Mouse (Mus musculus): Measurements from ENCODE around the gene Tfrc. TPM values are rescaled to one million over a fixed set of nuclear protein-coding genes. Genes with fewer than 3 reads are reported as not detected.
"Not testable (repeated sequence)": the region's sequence is repeated elsewhere in the genome, so short reads cannot be mapped to it uniquely, and the experiment has no call there.

Gene Tfrc
- polyA plus RNA-seq, 1 experiment from 2014 or later = 73.6 TPM

- not testable (repeated sequence) for ATAC-seq (replicated peaks; ENCODE audit: low FRiP score); H3K4me3 ChIP-seq (ENCODE audit: low read depth, low read length); H3K36me3 ChIP-seq (ENCODE audit: control insufficient read depth, insufficient read depth, low read length); H3K27me3 ChIP-seq (ENCODE audit: control insufficient read depth, insufficient read depth, low read length); H3K9me3 ChIP-seq (ENCODE audit: control insufficient read depth, low read length); H3K4me1 ChIP-seq (replicated peaks; ENCODE audit: control insufficient read depth, insufficient read depth, low read length); DNase-seq (ENCODE audit: low spot score); H3K4me2 ChIP-seq (ENCODE audit: low read depth, low read length, severe bottlenecking); H3K27ac ChIP-seq (ENCODE audit: low read depth, low read length); H3K9ac ChIP-seq (ENCODE audit: low read length)
- WGBS = 80% methylated on average over 1 of the region's 2 CpGs
These were observed 32.0 kb downstream of the Tfrc start for GRCm38 (mm10) chr16:32640683-32641082.

- no peak overlapping the region for H3K9ac ChIP-seq (ENCODE audit: low read length)
These were observed 32.9 kb downstream of the Tfrc start for GRCm38 (mm10) chr16:32641440-32642219.

GRCm38 (mm10) chr16:32642280-32642679 is 33.6 kb downstream of the Tfrc start:
- ATAC-seq (replicated peaks; ENCODE audit: low FRiP score) (no peak), DNase-seq (ENCODE audit: low spot score) (no peak)
- no peaks in the 10 kb centered on the region for H3K9me3 ChIP-seq (ENCODE audit: control insufficient read depth, low read length)
- no peak overlapping the region for H3K9ac ChIP-seq (ENCODE audit: low read length)
- WGBS = 55% methylated on average over 13 of the region's 13 CpGs
- no peaks in the 10 kb centered on the region for H3K36me3 ChIP-seq (ENCODE audit: control insufficient read depth, insufficient read depth, low read length)
- no peaks in the 10 kb centered on the region for H3K27me3 ChIP-seq (ENCODE audit: control insufficient read depth, insufficient read depth, low read length)
- peaks cover 14% of the 10 kb centered on the region for H3K4me1 ChIP-seq (replicated peaks; ENCODE audit: control insufficient read depth, insufficient read depth, low read length)
- H3K4me2 ChIP-seq (ENCODE audit: low read depth, low read length, severe bottlenecking) = no peak overlapping the region
- no peak overlapping the region for H3K27ac ChIP-seq (ENCODE audit: low read depth, low read length)
- H3K4me3 ChIP-seq (ENCODE audit: low read depth, low read length) = no peak overlapping the region

More at GRCm38 (mm10) chr16:32641440-32642219, 32.9 kb downstream of the Tfrc start:
- 70% methylated on average over 20 of the region's 20 CpGs for WGBS
- H3K4me2 ChIP-seq (ENCODE audit: low read depth, low read length, severe bottlenecking) = no peak overlapping the region
- H3K9me3 ChIP-seq (ENCODE audit: control insufficient read depth, low read length) = no peaks in the 10 kb centered on the region
- DNase-seq (ENCODE audit: low spot score) = no peak
- H3K4me1 ChIP-seq (replicated peaks; ENCODE audit: control insufficient read depth, insufficient read depth, low read length) = peaks cover 14% of the 10 kb centered on the region
- no peak overlapping the region for H3K27ac ChIP-seq (ENCODE audit: low read depth, low read length)
- no peaks in the 10 kb centered on the region for H3K36me3 ChIP-seq (ENCODE audit: control insufficient read depth, insufficient read depth, low read length)
- ATAC-seq (replicated peaks; ENCODE audit: low FRiP score) = no peak
- H3K4me3 ChIP-seq (ENCODE audit: low read depth, low read length) = no peak overlapping the region
- no peaks in the 10 kb centered on the region for H3K27me3 ChIP-seq (ENCODE audit: control insufficient read depth, insufficient read depth, low read length)

- Histone ChIP-seq H3K27ac (ENCODE audit: low read depth, low read length) (peak within 1 kb of the TSS; percentile 76), H3K36me3 (ENCODE audit: control insufficient read depth, insufficient read depth, low read length) (no peaks in the 10 kb centered on the region), H3K9me3 (ENCODE audit: control insufficient read depth, low read length) (no peaks in the 10 kb centered on the region), H3K27me3 (ENCODE audit: control insufficient read depth, insufficient read depth, low read length) (no peaks in the 10 kb centered on the region), H3K4me2 (ENCODE audit: low read depth, low read length, severe bottlenecking) (peak within 1 kb of the TSS; percentile 92), H3K9ac (ENCODE audit: low read length) (peak within 1 kb of the TSS; percentile 91), H3K4me1 (replicated peaks; ENCODE audit: control insufficient read depth, insufficient read depth, low read length) (peaks cover 14% of the 10 kb centered on the region), H3K4me3 (ENCODE audit: low read depth, low read length) (peak within 1 kb of the TSS; percentile 91)
- DNase-seq (ENCODE audit: low spot score) = peak; percentile 96
- WGBS = under 1% methylated on average over 37 of the region's 40 CpGs
- ATAC-seq (replicated peaks; ENCODE audit: low FRiP score) = peak; percentile 94
These were observed 34.9 kb downstream of the Tfrc start, which contains the start of gene Tnk2 for GRCm38 (mm10) chr16:32643661-32644061. TSS of gene Tnk2 (plus strand) at chr16:32643874.

- H3K9me3 ChIP-seq (ENCODE audit: control insufficient read depth, low read length) = no peaks in the 10 kb centered on the region
These were observed 35.5 kb downstream of the Tfrc start for GRCm38 (mm10) chr16:32644069-32644800.

GRCm38 (mm10) chr16:32644801-32645170 is 36.1 kb downstream of the Tfrc start:
- peaks cover 14% of the 10 kb centered on the region for H3K4me1 ChIP-seq (replicated peaks; ENCODE audit: control insufficient read depth, insufficient read depth, low read length)
- ATAC-seq (replicated peaks; ENCODE audit: low FRiP score) = no peak

More at GRCm38 (mm10) chr16:32644069-32644800, 35.5 kb downstream of the Tfrc start:
- peak overlapping the region; percentile 91 for H3K9ac ChIP-seq (ENCODE audit: low read length)
- DNase-seq (ENCODE audit: low spot score) = peak; percentile 81
- peak overlapping the region; percentile 76 for H3K27ac ChIP-seq (ENCODE audit: low read depth, low read length)
- peak; percentile 80 for ATAC-seq (replicated peaks; ENCODE audit: low FRiP score)
- H3K4me3 ChIP-seq (ENCODE audit: low read depth, low read length) = peak overlapping the region; percentile 91
- no peaks in the 10 kb centered on the region for H3K36me3 ChIP-seq (ENCODE audit: control insufficient read depth, insufficient read depth, low read length)
- peak overlapping the region; percentile 92 for H3K4me2 ChIP-seq (ENCODE audit: low read depth, low read length, severe bottlenecking)
- peaks cover 14% of the 10 kb centered on the region for H3K4me1 ChIP-seq (replicated peaks; ENCODE audit: control insufficient read depth, insufficient read depth, low read length)
- WGBS = under 1% methylated on average over 48 of the region's 82 CpGs
- H3K27me3 ChIP-seq (ENCODE audit: control insufficient read depth, insufficient read depth, low read length) = no peaks in the 10 kb centered on the region

GRCm38 (mm10) chr16:32645361-32645914 is 36.7 kb downstream of the Tfrc start:
- no peaks in the 10 kb centered on the region for H3K9me3 ChIP-seq (ENCODE audit: control insufficient read depth, low read length)
- no peak overlapping the region for H3K27ac ChIP-seq (ENCODE audit: low read depth, low read length)
- peak overlapping the region; percentile 91; the same call in 1 of the 2 replicates for H3K9ac ChIP-seq (ENCODE audit: low read length)
- H3K36me3 ChIP-seq (ENCODE audit: control insufficient read depth, insufficient read depth, low read length) = no peaks in the 10 kb centered on the region
- H3K27me3 ChIP-seq (ENCODE audit: control insufficient read depth, insufficient read depth, low read length) = no peaks in the 10 kb centered on the region
- no peak for DNase-seq (ENCODE audit: low spot score)
- H3K4me2 ChIP-seq (ENCODE audit: low read depth, low read length, severe bottlenecking) = peak overlapping the region; percentile 92
- ATAC-seq (replicated peaks; ENCODE audit: low FRiP score) = no peak
- H3K4me1 ChIP-seq (replicated peaks; ENCODE audit: control insufficient read depth, insufficient read depth, low read length) = peaks cover 14% of the 10 kb centered on the region
- 26% methylated on average over 14 of the region's 14 CpGs for WGBS
- peak overlapping the region; percentile 91 for H3K4me3 ChIP-seq (ENCODE audit: low read depth, low read length)

More at GRCm38 (mm10) chr16:32644801-32645170, 36.1 kb downstream of the Tfrc start:
- WGBS = 16% methylated on average over 12 of the region's 12 CpGs
- Histone ChIP-seq H3K4me2 (ENCODE audit: low read depth, low read length, severe bottlenecking) (peak overlapping the region; percentile 92), H3K9me3 (ENCODE audit: control insufficient read depth, low read length) (no peaks in the 10 kb centered on the region), H3K9ac (ENCODE audit: low read length) (peak overlapping the region; percentile 91), H3K27me3 (ENCODE audit: control insufficient read depth, insufficient read depth, low read length) (no peaks in the 10 kb centered on the region), H3K27ac (ENCODE audit: low read depth, low read length) (peak overlapping the region; percentile 76; the same call in 1 of the 2 replicates), H3K36me3 (ENCODE audit: control insufficient read depth, insufficient read depth, low read length) (no peaks in the 10 kb centered on the region), H3K4me3 (ENCODE audit: low read depth, low read length) (peak overlapping the region; percentile 91)
- DNase-seq (ENCODE audit: low spot score) = no peak

GRCm38 (mm10) chr16:32646014-32646413 is 37.3 kb downstream of the Tfrc start:
- Histone ChIP-seq H3K4me3 (ENCODE audit: low read depth, low read length) (no peak overlapping the region), H3K4me2 (ENCODE audit: low read depth, low read length, severe bottlenecking) (peak overlapping the region; percentile 92), H3K36me3 (ENCODE audit: control insufficient read depth, insufficient read depth, low read length) (no peaks in the 10 kb centered on the region), H3K9ac (ENCODE audit: low read length) (no peak overlapping the region), H3K27me3 (ENCODE audit: control insufficient read depth, insufficient read depth, low read length) (no peaks in the 10 kb centered on the region), H3K27ac (ENCODE audit: low read depth, low read length) (no peak overlapping the region), H3K4me1 (replicated peaks; ENCODE audit: control insufficient read depth, insufficient read depth, low read length) (peaks cover 14% of the 10 kb centered on the region), H3K9me3 (ENCODE audit: control insufficient read depth, low read length) (no peaks in the 10 kb centered on the region)
- 85% methylated on average over 9 of the region's 9 CpGs for WGBS
- no peak for ATAC-seq (replicated peaks; ENCODE audit: low FRiP score)
- no peak for DNase-seq (ENCODE audit: low spot score)
